Mouse (Mus musculus): Measurements from ENCODE around the gene Eif4e3. TPM values are rescaled to one million over a fixed set of nuclear protein-coding genes. Genes with fewer than 3 reads are reported as not detected.

Gene Eif4e3
- polyA plus RNA-seq, 1 experiment = 1.00 TPM

- Histone ChIP-seq H3K36me3 (replicated peaks; ENCODE audit: low read length) (peaks cover 26% of the 10 kb centered on the region), H3K9me3 (no peaks in the 10 kb centered on the region), H3K4me1 (0 out of 2 replicates have a peak, but pooled peaks cover 3% of the 10 kb centered on the region), H3K27me3 (replicated peaks) (peaks cover 4% of the 10 kb centered on the region), H3K4me3 (replicated peaks) (no peak overlapping the region)
- TF ChIP-seq FLI1 (IDR thresholded peaks at IDR 0.05; ENCODE audit: low read length) = no peak
- no peak for TF ChIP-seq GATA1 (IDR thresholded peaks at IDR 0.05; ENCODE audit: borderline replicate concordance, low read length)
Measured at GRCm38 (mm10) chr6:99629726-99630458, 36.7 kb downstream of the Eif4e3 start.

GRCm38 (mm10) chr6:99626347-99626746 lies 40.2 kb downstream of the Eif4e3 start:
- no peaks in the 10 kb centered on the region for H3K9me3 ChIP-seq
- TF ChIP-seq FLI1 (IDR thresholded peaks at IDR 0.05; ENCODE audit: low read length) (no peak), GATA1 (IDR thresholded peaks at IDR 0.05; ENCODE audit: borderline replicate concordance, low read length) (no peak)
- peaks cover 14% of the 10 kb centered on the region for H3K36me3 ChIP-seq (replicated peaks; ENCODE audit: low read length)
- 0 out of 2 replicates have a peak, but pooled peaks cover 6% of the 10 kb centered on the region for H3K4me1 ChIP-seq
- H3K4me3 ChIP-seq (replicated peaks) = no peak overlapping the region
- no peaks in the 10 kb centered on the region for H3K27me3 ChIP-seq (replicated peaks)

GRCm38 (mm10) chr6:99625803-99626202 lies 40.8 kb downstream of the Eif4e3 start:
- no peaks in the 10 kb centered on the region for H3K27me3 ChIP-seq (replicated peaks)
- no peaks in the 10 kb centered on the region for H3K9me3 ChIP-seq
- H3K36me3 ChIP-seq (replicated peaks; ENCODE audit: low read length) = peaks cover 11% of the 10 kb centered on the region
- no peak overlapping the region for H3K4me3 ChIP-seq (replicated peaks)
- no peak for TF ChIP-seq GATA1 (IDR thresholded peaks at IDR 0.05; ENCODE audit: borderline replicate concordance, low read length)
- TF ChIP-seq FLI1 (IDR thresholded peaks at IDR 0.05; ENCODE audit: low read length) = no peak
- H3K4me1 ChIP-seq = 0 out of 2 replicates have a peak, but pooled peaks cover 6% of the 10 kb centered on the region

- Histone ChIP-seq H3K4me3 (replicated peaks) (no peak overlapping the region), H3K4me1 (0 out of 2 replicates have a peak, but pooled peaks cover 6% of the 10 kb centered on the region), H3K9me3 (no peaks in the 10 kb centered on the region), H3K27me3 (replicated peaks) (no peaks in the 10 kb centered on the region), H3K36me3 (replicated peaks; ENCODE audit: low read length) (peaks cover 6% of the 10 kb centered on the region)
- no peak for TF ChIP-seq FLI1 (IDR thresholded peaks at IDR 0.05; ENCODE audit: low read length)
- no peak for TF ChIP-seq GATA1 (IDR thresholded peaks at IDR 0.05; ENCODE audit: borderline replicate concordance, low read length)
Measured at GRCm38 (mm10) chr6:99625306-99625705, 41.3 kb downstream of the Eif4e3 start.

- Histone ChIP-seq H3K4me3 (replicated peaks) (no peak overlapping the region), H3K36me3 (replicated peaks; ENCODE audit: low read length) (peaks cover 5% of the 10 kb centered on the region), H3K9me3 (no peaks in the 10 kb centered on the region), H3K4me1 (peaks cover 7% of the 10 kb centered on the region; the same call in 1 of the 2 replicates), H3K27me3 (replicated peaks) (no peaks in the 10 kb centered on the region)
- TF ChIP-seq GATA1 (IDR thresholded peaks at IDR 0.05; ENCODE audit: borderline replicate concordance, low read length) (no peak), FLI1 (IDR thresholded peaks at IDR 0.05; ENCODE audit: low read length) (no peak)
Measured at GRCm38 (mm10) chr6:99624542-99624941, 42.0 kb downstream of the Eif4e3 start.

- H3K4me3 ChIP-seq (replicated peaks) = no peak overlapping the region
- no peaks in the 10 kb centered on the region for H3K36me3 ChIP-seq (replicated peaks; ENCODE audit: low read length)
- H3K9me3 ChIP-seq = no peaks in the 10 kb centered on the region
- TF ChIP-seq FLI1 (IDR thresholded peaks at IDR 0.05; ENCODE audit: low read length) (no peak), GATA1 (IDR thresholded peaks at IDR 0.05; ENCODE audit: borderline replicate concordance, low read length) (no peak)
- no peaks in the 10 kb centered on the region for H3K27me3 ChIP-seq (replicated peaks)
- peaks cover 10% of the 10 kb centered on the region; the same call in 1 of the 2 replicates for H3K4me1 ChIP-seq
Measured at GRCm38 (mm10) chr6:99623641-99624040, 42.9 kb downstream of the Eif4e3 start.

GRCm38 (mm10) chr6:99621167-99621566 lies 45.4 kb downstream of the Eif4e3 start:
- no peaks in the 10 kb centered on the region for H3K36me3 ChIP-seq (replicated peaks; ENCODE audit: low read length)
- peaks cover 2% of the 10 kb centered on the region for H3K27me3 ChIP-seq (replicated peaks)
- TF ChIP-seq GATA1 (IDR thresholded peaks at IDR 0.05; ENCODE audit: borderline replicate concordance, low read length) (no peak), FLI1 (IDR thresholded peaks at IDR 0.05; ENCODE audit: low read length) (no peak)
- no peak overlapping the region for H3K4me3 ChIP-seq (replicated peaks)
- peaks cover 10% of the 10 kb centered on the region; the same call in 1 of the 2 replicates for H3K4me1 ChIP-seq
- no peaks in the 10 kb centered on the region for H3K9me3 ChIP-seq

- peaks cover 6% of the 10 kb centered on the region; the same call in 1 of the 2 replicates for H3K4me1 ChIP-seq
- no peaks in the 10 kb centered on the region for H3K9me3 ChIP-seq
- H3K27me3 ChIP-seq (replicated peaks) = peaks cover 4% of the 10 kb centered on the region
- TF ChIP-seq GATA1 (IDR thresholded peaks at IDR 0.05; ENCODE audit: borderline replicate concordance, low read length) (no peak), FLI1 (IDR thresholded peaks at IDR 0.05; ENCODE audit: low read length) (no peak)
- H3K36me3 ChIP-seq (replicated peaks; ENCODE audit: low read length) = no peaks in the 10 kb centered on the region
- H3K4me3 ChIP-seq (replicated peaks) = no peak overlapping the region
Measured at GRCm38 (mm10) chr6:99620471-99620870, 46.1 kb downstream of the Eif4e3 start.

- Histone ChIP-seq H3K36me3 (replicated peaks; ENCODE audit: low read length) (no peaks in the 10 kb centered on the region), H3K4me3 (replicated peaks) (no peak overlapping the region), H3K9me3 (no peaks in the 10 kb centered on the region), H3K27me3 (replicated peaks) (peaks cover 6% of the 10 kb centered on the region), H3K4me1 (peaks cover 6% of the 10 kb centered on the region; the same call in 1 of the 2 replicates)
- no peak for TF ChIP-seq GATA1 (IDR thresholded peaks at IDR 0.05; ENCODE audit: borderline replicate concordance, low read length)
- no peak for TF ChIP-seq FLI1 (IDR thresholded peaks at IDR 0.05; ENCODE audit: low read length)
Measured at GRCm38 (mm10) chr6:99619964-99620363, 46.6 kb downstream of the Eif4e3 start.

- Histone ChIP-seq H3K36me3 (replicated peaks; ENCODE audit: low read length) (no peaks in the 10 kb centered on the region), H3K27me3 (replicated peaks) (peaks cover 6% of the 10 kb centered on the region), H3K9me3 (no peaks in the 10 kb centered on the region), H3K4me3 (replicated peaks) (no peak overlapping the region), H3K4me1 (peaks cover 6% of the 10 kb centered on the region; the same call in 1 of the 2 replicates)
- TF ChIP-seq GATA1 (IDR thresholded peaks at IDR 0.05; ENCODE audit: borderline replicate concordance, low read length) (no peak), FLI1 (IDR thresholded peaks at IDR 0.05; ENCODE audit: low read length) (no peak)
Measured at GRCm38 (mm10) chr6:99619466-99619865, 47.1 kb downstream of the Eif4e3 start.

Measured in megakaryocyte, embryonic 14.5 days (primary cell).